Mouse (Mus musculus) forebrain, embryonic 16.5 days (tissue): ENCODE data around the gene Cd5. TPM values are rescaled to one million over a fixed set of nuclear protein-coding genes. Genes with fewer than 3 reads are reported as not detected.

Experiments used
- ATAC-seq: fragments of 200-750 bp; cut with Nextera tagmentation; 2 replicates; pipeline ENCODE4 v1.8.0; 2017; ENCODE audit warnings: mild to moderate bottlenecking, moderate library complexity
- H3K27ac ChIP-seq: fragments of 300-500 bp; sonication (generic); 2 replicates; pipeline ENCODE4 v1.5.1; 2014; ENCODE audit warnings: low read length, control low read depth
- H3K27me3 ChIP-seq: fragments of 300-500 bp; sonication (generic); replicated peaks from 2 replicates; pipeline ENCODE4 v1.6.1; 2014; ENCODE audit warnings: low read length; ENCODE audit not compliant: control insufficient read depth, insufficient read depth
- H3K36me3 ChIP-seq: fragments of 300-500 bp; sonication (generic); 2 replicates; pipeline ENCODE4 v1.6.1; 2014; ENCODE audit not compliant: control insufficient read depth, insufficient read depth
- H3K4me1 ChIP-seq: fragments of 300-500 bp; sonication (generic); replicated peaks from 2 replicates; pipeline ENCODE4 v1.6.1; 2014; ENCODE audit warnings: low read length; ENCODE audit not compliant: control insufficient read depth, insufficient read depth
- H3K4me2 ChIP-seq: fragments of 300-500 bp; sonication (generic); 2 replicates; pipeline ENCODE4 v1.6.1; 2014; ENCODE audit warnings: mild to moderate bottlenecking, low read length, control low read depth
- H3K4me3 ChIP-seq: fragments of 300-500 bp; sonication (generic); replicated peaks from 2 replicates; pipeline ENCODE4 v1.5.1; 2014; ENCODE audit warnings: mild to moderate bottlenecking, low read length, control low read depth
- H3K9ac ChIP-seq: fragments of 300-500 bp; sonication (generic); replicated peaks from 2 replicates; pipeline ENCODE4 v1.6.1; 2014; ENCODE audit warnings: low read depth, low read length, control low read depth
- H3K9me3 ChIP-seq: fragments of 300-500 bp; sonication (generic); 2 replicates; pipeline ENCODE4 v1.6.1; 2016; ENCODE audit warnings: low read length; ENCODE audit not compliant: control insufficient read depth
- WGBS: fragments of 180-500 bp; shearing (Covaris S2); extraction: QIAGEN DNeasy Blood & Tissue Kit; methylation state at CpG from one replicate; pipeline ENCODE4 v1.1.7; 2014; 5-methylcytosine and 5-hydroxymethylcytosine counted together
- polyA plus RNA-seq: library from polyadenylated mRNA; unstranded; fragments of >200 nt; fragmentation: Nextera tagmentation; extraction: Ambion mirVana; gene quantifications from 2 replicates; pipeline ENCODE4 v1.2.1, GENCODE M21; 2015

The Cd5 gene
- polyA plus RNA-seq, 1 experiment from 2014 or later, result 0.06 TPM

GRCm38 (mm10) chr19:10774141-10774540, 35.3 kb upstream of the Cd5 start:
- H3K9me3 ChIP-seq, result no peaks in the 10 kb centered on the region
- no peak overlapping the region for H3K9ac ChIP-seq
- WGBS, result 94% methylated on average over 6 of the region's 6 CpGs
- no peak overlapping the region for H3K27ac ChIP-seq
- H3K36me3 ChIP-seq, result no peaks in the 10 kb centered on the region
- no peak overlapping the region for H3K4me3 ChIP-seq
- no peaks in the 10 kb centered on the region for H3K4me1 ChIP-seq
- H3K27me3 ChIP-seq, result no peaks in the 10 kb centered on the region
- no peak overlapping the region for H3K4me2 ChIP-seq
- no peak for ATAC-seq

GRCm38 (mm10) chr19:10773384-10773783, 34.6 kb upstream of the Cd5 start:
- no peaks in the 10 kb centered on the region for H3K36me3 ChIP-seq
- no peak overlapping the region for H3K4me2 ChIP-seq
- H3K9me3 ChIP-seq, result no peaks in the 10 kb centered on the region
- WGBS, result 79% methylated on average over 7 of the region's 7 CpGs
- no peaks in the 10 kb centered on the region for H3K4me1 ChIP-seq
- no peak overlapping the region for H3K27ac ChIP-seq
- H3K4me3 ChIP-seq, result no peak overlapping the region
- H3K27me3 ChIP-seq, result no peaks in the 10 kb centered on the region
- no peak overlapping the region for H3K9ac ChIP-seq
- no peak for ATAC-seq

GRCm38 (mm10) chr19:10772866-10773265, 34.1 kb upstream of the Cd5 start:
- Histone ChIP-seq H3K27ac (no peak overlapping the region), H3K27me3 (no peaks in the 10 kb centered on the region), H3K4me1 (no peaks in the 10 kb centered on the region), H3K4me3 (no peak overlapping the region), H3K4me2 (no peak overlapping the region), H3K9me3 (no peaks in the 10 kb centered on the region), H3K36me3 (no peaks in the 10 kb centered on the region), H3K9ac (no peak overlapping the region)
- ATAC-seq, result no peak
- 92% methylated on average over 10 of the region's 10 CpGs for WGBS

- Histone ChIP-seq H3K9ac (no peak overlapping the region), H3K9me3 (no peaks in the 10 kb centered on the region), H3K4me1 (no peaks in the 10 kb centered on the region), H3K27ac (no peak overlapping the region), H3K4me2 (no peak overlapping the region), H3K27me3 (no peaks in the 10 kb centered on the region), H3K36me3 (no peaks in the 10 kb centered on the region), H3K4me3 (no peak overlapping the region)
- ATAC-seq, result no peak
- 73% methylated on average over 7 of the region's 7 CpGs for WGBS
These were observed 33.2 kb upstream of the Cd5 start for GRCm38 (mm10) chr19:10771995-10772394.

GRCm38 (mm10) chr19:10769429-10770195, 30.8 kb upstream of the Cd5 start:
- H3K36me3 ChIP-seq, result no peaks in the 10 kb centered on the region
- ATAC-seq, result no peak
- no peaks in the 10 kb centered on the region for H3K4me1 ChIP-seq
- no peak overlapping the region for H3K4me3 ChIP-seq
- no peaks in the 10 kb centered on the region for H3K27me3 ChIP-seq
- no peak overlapping the region for H3K9ac ChIP-seq
- H3K27ac ChIP-seq, result no peak overlapping the region
- no peaks in the 10 kb centered on the region for H3K9me3 ChIP-seq
- H3K4me2 ChIP-seq, result no peak overlapping the region
- 67% methylated on average over 12 of the region's 12 CpGs for WGBS

- Histone ChIP-seq H3K36me3 (no peaks in the 10 kb centered on the region), H3K4me2 (no peak overlapping the region), H3K4me1 (no peaks in the 10 kb centered on the region), H3K9ac (no peak overlapping the region), H3K27ac (no peak overlapping the region), H3K4me3 (no peak overlapping the region), H3K27me3 (no peaks in the 10 kb centered on the region), H3K9me3 (no peaks in the 10 kb centered on the region)
- no peak for ATAC-seq
- 63% methylated on average over 6 of the region's 6 CpGs for WGBS
These were observed 30.1 kb upstream of the Cd5 start for GRCm38 (mm10) chr19:10768694-10769428.

GRCm38 (mm10) chr19:10767631-10768030, 28.8 kb upstream of the Cd5 start:
- no peaks in the 10 kb centered on the region for H3K36me3 ChIP-seq
- H3K4me1 ChIP-seq, result no peaks in the 10 kb centered on the region
- no peak overlapping the region for H3K4me2 ChIP-seq
- H3K9ac ChIP-seq, result no peak overlapping the region
- no peaks in the 10 kb centered on the region for H3K27me3 ChIP-seq
- H3K4me3 ChIP-seq, result no peak overlapping the region
- WGBS, result 79% methylated on average over 10 of the region's 10 CpGs
- no peak for ATAC-seq
- no peak overlapping the region for H3K27ac ChIP-seq
- no peaks in the 10 kb centered on the region for H3K9me3 ChIP-seq

- WGBS, result 83% methylated on average over 21 of the region's 21 CpGs
- Histone ChIP-seq H3K9ac (no peak overlapping the region), H3K4me3 (no peak overlapping the region), H3K36me3 (no peaks in the 10 kb centered on the region), H3K9me3 (no peaks in the 10 kb centered on the region), H3K27me3 (no peaks in the 10 kb centered on the region), H3K27ac (no peak overlapping the region), H3K4me2 (no peak overlapping the region), H3K4me1 (no peaks in the 10 kb centered on the region)
- no peak for ATAC-seq
These were observed 24.7 kb upstream of the Cd5 start for GRCm38 (mm10) chr19:10763381-10764031.

- Histone ChIP-seq H3K27ac (no peak overlapping the region), H3K27me3 (no peaks in the 10 kb centered on the region), H3K9me3 (no peaks in the 10 kb centered on the region), H3K4me3 (no peak overlapping the region), H3K9ac (no peak overlapping the region), H3K4me1 (no peaks in the 10 kb centered on the region), H3K4me2 (no peak overlapping the region), H3K36me3 (no peaks in the 10 kb centered on the region)
- no peak for ATAC-seq
- 82% methylated on average over 6 of the region's 6 CpGs for WGBS
These were observed 23.7 kb upstream of the Cd5 start for GRCm38 (mm10) chr19:10762468-10762867.
